Mouse (Mus musculus) CH12.LX (cell line): Measurements from ENCODE around the gene Smim24. TPM values are rescaled to one million over a fixed set of nuclear protein-coding genes. Genes with fewer than 3 reads are reported as not detected.

Source experiments
- DNase-seq: peaks from one replicate; pipeline ENCODE4 v3.0.0-alpha.2; 2013; ENCODE audit errors: extremely low read depth
- H3K27ac ChIP-seq: 2 replicates; pipeline ENCODE4 v1.5.1; 2012; ENCODE audit warnings: low read depth, mild to moderate bottlenecking, control low read depth, moderate library complexity; ENCODE audit not compliant: insufficient read depth
- H3K27me3 ChIP-seq: replicated peaks from 2 replicates; pipeline ENCODE3; 2012; ENCODE audit warnings: inconsistent platforms
- H3K36me3 ChIP-seq, 2 experiments: replicated peaks in 1 of 2; 2 replicates each; pipeline versions ENCODE3 to v1.6.1; 2012; ENCODE audit warnings: inconsistent platforms in 1 of 2, low read length in 1 of 2, mild to moderate bottlenecking in 1 of 2, mixed read lengths in 1 of 2, moderate library complexity in 1 of 2; ENCODE audit not compliant: control insufficient read depth in 1 of 2, insufficient read depth in 1 of 2
- H3K4me1 ChIP-seq, 2 experiments: 2 replicates each; pipeline ENCODE4 v1.6.1; 2012; ENCODE audit warnings: inconsistent platforms in 1 of 2, moderate library complexity in 1 of 2; ENCODE audit not compliant: insufficient read depth in 2 of 2, control insufficient read depth in 1 of 2
- H3K4me2 ChIP-seq: 2 replicates; pipeline ENCODE4 v1.6.1; 2012; ENCODE audit warnings: low read depth, mild to moderate bottlenecking, control low read depth; ENCODE audit not compliant: poor library complexity, insufficient read depth, severe bottlenecking
- H3K4me3 ChIP-seq, 3 experiments: fragments of 150-350 bp in 1 of 3; sonication (generic) in 1 of 3; replicated peaks in 1 of 3; 2 replicates each; pipeline versions ENCODE3 to v1.5.1; 2011 to 2012; ENCODE audit warnings: low read depth in 2 of 3, low read length in 2 of 3, mild to moderate bottlenecking in 2 of 3, moderate library complexity in 2 of 3, control low read depth in 1 of 3, improper control_type of control experiment in 1 of 3, inconsistent platforms in 1 of 3, mixed read lengths in 1 of 3; ENCODE audit not compliant: poor library complexity in 1 of 3
- H3K79me2 ChIP-seq: replicated peaks from 2 replicates; pipeline ENCODE4 v1.6.1; 2012; ENCODE audit warnings: mild to moderate bottlenecking, moderate library complexity; ENCODE audit not compliant: control insufficient read depth, poor library complexity, insufficient read depth, severe bottlenecking; ENCODE audit errors: extremely low read depth
- H3K9ac ChIP-seq: 2 replicates; pipeline ENCODE4 v1.6.1; 2012; ENCODE audit warnings: low read depth, mild to moderate bottlenecking, control low read depth, moderate library complexity; ENCODE audit not compliant: insufficient read depth
- H3K9me3 ChIP-seq: replicated peaks from 2 replicates; pipeline ENCODE3; 2012; ENCODE audit warnings: low read length, inconsistent platforms, mixed read lengths
- BHLHE40 ChIP-seq: IDR thresholded peaks from 2 replicates; pipeline ENCODE4 v1.6.1; 2011; ENCODE audit warnings: mild to moderate bottlenecking, low read depth, low read length, improper control_type of control experiment
- CHD1 ChIP-seq: IDR thresholded peaks from 2 replicates; pipeline ENCODE4 v1.6.1; 2012; ENCODE audit warnings: low read depth, low read length, improper control_type of control experiment, inconsistent platforms
- CTCF ChIP-seq, 2 experiments: IDR thresholded peaks in 1 of 2; conservative IDR thresholded peaks in 1 of 2; 2 replicates each; pipeline ENCODE4 v1.5.1; 2011 to 2012; ENCODE audit warnings: low read depth in 2 of 2, low read length in 2 of 2, improper control_type of control experiment in 1 of 2, inconsistent platforms in 1 of 2, mild to moderate bottlenecking in 1 of 2, moderate library complexity in 1 of 2
- ETS1 ChIP-seq: conservative IDR thresholded peaks from 2 replicates; pipeline ENCODE4 v1.6.1; 2012; ENCODE audit warnings: low read depth, mild to moderate bottlenecking, inconsistent platforms, low read length, improper control_type of control experiment, moderate library complexity
- HCFC1 ChIP-seq: IDR thresholded peaks from 2 replicates; pipeline ENCODE4 v1.6.1; 2012; ENCODE audit warnings: low read depth, mild to moderate bottlenecking, inconsistent platforms, low read length, improper control_type of control experiment
- JUND ChIP-seq: conservative IDR thresholded peaks from 2 replicates; pipeline ENCODE4 v1.6.1; 2011; ENCODE audit warnings: low read depth, low read length, improper control_type of control experiment
- KAT2A ChIP-seq: IDR thresholded peaks from 2 replicates; pipeline ENCODE4 v1.6.1; 2012; ENCODE audit warnings: low read length, improper control_type of control experiment, inconsistent platforms; ENCODE audit not compliant: insufficient replicate concordance
- MEF2A ChIP-seq: IDR thresholded peaks from 2 replicates; pipeline ENCODE4 v1.6.1; 2014; ENCODE audit warnings: low read depth, mild to moderate bottlenecking, inconsistent platforms, low read length, improper control_type of control experiment, borderline replicate concordance
- MXI1 ChIP-seq: IDR thresholded peaks from 2 replicates; pipeline ENCODE4 v1.6.1; 2011; ENCODE audit warnings: mild to moderate bottlenecking, low read depth, low read length, improper control_type of control experiment
- PAX5 ChIP-seq: IDR thresholded peaks from 2 replicates; pipeline ENCODE4 v1.6.1; 2012; ENCODE audit warnings: low read length, inconsistent platforms, mixed read lengths
- POLR2A ChIP-seq: IDR thresholded peaks from 2 replicates; pipeline ENCODE4 v1.6.1; 2011; ENCODE audit warnings: low read depth, mild to moderate bottlenecking, improper control_type of control experiment, low read length
- POLR2AphosphoS2 ChIP-seq: IDR thresholded peaks from 2 replicates; pipeline ENCODE4 v1.6.1; 2011; ENCODE audit warnings: low read depth, low read length, improper control_type of control experiment
- RCOR1 ChIP-seq: conservative IDR thresholded peaks from 2 replicates; pipeline ENCODE4 v1.6.1; 2012; ENCODE audit warnings: low read depth, mild to moderate bottlenecking, inconsistent platforms, low read length, improper control_type of control experiment
- ZC3H11A ChIP-seq: IDR thresholded peaks from 2 replicates; pipeline ENCODE4 v1.6.1; 2012; ENCODE audit warnings: low read depth, mild to moderate bottlenecking, inconsistent platforms, low read length, improper control_type of control experiment
- ZKSCAN1 ChIP-seq: IDR thresholded peaks from 2 replicates; pipeline ENCODE4 v1.6.1; 2012; ENCODE audit warnings: low read depth, inconsistent platforms, low read length, improper control_type of control experiment, borderline replicate concordance
- ZNF384 ChIP-seq: IDR thresholded peaks from 2 replicates; pipeline ENCODE4 v1.6.1; 2012; ENCODE audit warnings: low read depth, low read length, improper control_type of control experiment, inconsistent platforms
- dilution Hi-C: fragments of 300-500 bp; cut with MboI; formaldehyde crosslinking; loops from 2 replicates; pipeline ENCODE4 v1.14.3; 2020; ENCODE audit warnings: low sequenced_read_pairs; ENCODE audit not compliant: extremely low pct_unique_long_range_greater_than_20kb, extremely low pct_ligation_motif_present
- in situ Hi-C: fragments of 300-500 bp; cut with MboI; formaldehyde crosslinking; loops from 3 replicates; pipeline ENCODE4 v1.14.3; 2019; ENCODE audit warnings: low sequenced_read_pairs, low pct_ligation_motif_present, low pct_unique_long_range_greater_than_20kb, mixed read lengths
- polyA plus RNA-seq: library from polyadenylated mRNA; unstranded; fragments of >175 nt; gene quantifications from 2 replicates; pipeline ENCODE4 v1.2.1, GENCODE M21; 2012; ENCODE audit warnings: low read depth; ENCODE audit not compliant: insufficient read length
- total RNA-seq, 2 experiments: library from RNA; depleted of rRNA; stranded (reverse); fragments of 300-350 nt in 1 of 2; fragments of >200 nt in 1 of 2; gene quantifications; 2 replicates each; pipeline ENCODE4 v1.2.3; 2012 to 2014

Gene Smim24
- total and polyA plus RNA-seq, 3 experiments: 0.13 to 0.64 TPM; not detected in 1

DNA sequence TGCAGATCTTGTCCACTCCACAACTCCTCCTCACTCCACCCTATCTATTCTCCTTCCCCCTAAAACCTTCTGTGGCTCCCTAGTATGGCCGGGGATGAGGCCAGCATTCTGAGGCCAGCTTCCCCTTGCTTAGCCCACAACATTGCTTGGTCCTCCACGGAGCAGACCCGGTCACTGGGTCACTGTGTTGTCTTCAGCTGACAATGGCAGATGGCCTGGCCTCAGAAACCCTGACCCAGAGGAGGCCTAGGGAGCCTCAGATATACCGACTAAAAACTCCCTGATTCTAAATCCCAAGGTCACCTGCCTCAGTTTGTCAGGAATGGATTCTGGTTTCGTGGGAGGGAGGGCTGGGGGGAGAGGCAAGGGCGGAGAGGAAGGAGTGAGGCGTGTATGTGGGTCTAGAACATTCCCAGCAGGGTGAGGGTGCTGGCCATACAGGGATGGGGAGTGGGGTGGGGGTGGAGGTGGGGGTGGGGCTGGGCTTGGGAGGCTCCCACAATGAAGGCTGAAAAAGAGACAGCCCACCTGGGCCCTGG is 9.4 kb downstream of the Smim24 start:
- Histone ChIP-seq H3K79me2 (no peaks in the 10 kb centered on the region), H3K4me3 (no peak overlapping the region), H3K27me3 (no peaks in the 10 kb centered on the region), H3K36me3 (peaks cover 68 to 75% of the 10 kb centered on the region in 2 experiments), H3K9ac (no peak overlapping the region), H3K27ac (no peak overlapping the region), H3K4me1 (peaks cover 10 to 25% of the 10 kb centered on the region in 2 experiments), H3K9me3 (no peaks in the 10 kb centered on the region), H3K4me2 (no peak overlapping the region)
- TF ChIP-seq MXI1 (no peak), MEF2A (no peak), ZKSCAN1 (no peak), RCOR1 (no peak), ZNF384 (no peak), PAX5 (no peak)
- in situ Hi-C loops (no loop called here), dilution Hi-C loops (no loop called here)
- DNase-seq: no peak

DNA sequence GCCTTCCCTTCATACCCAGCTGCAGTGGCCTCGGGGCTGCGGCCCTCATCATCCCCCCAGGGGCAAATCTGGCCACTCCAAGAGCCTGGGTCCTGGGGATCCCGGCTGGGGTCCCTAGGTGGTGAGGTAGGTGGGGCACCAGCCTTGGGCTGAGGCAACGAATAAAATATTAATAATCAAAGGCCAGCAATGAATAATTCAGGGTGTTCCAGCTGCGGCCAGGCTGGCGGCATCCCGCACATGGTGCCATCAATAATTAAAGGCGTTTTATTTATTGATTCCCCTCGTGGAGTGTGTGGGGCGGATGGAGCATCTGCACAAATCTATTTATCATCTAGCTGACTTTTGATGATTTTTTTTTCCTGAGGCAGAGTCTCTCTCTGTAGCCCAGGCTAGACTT is 10.7 kb downstream of the Smim24 start:
- H3K4me2 ChIP-seq: no peak overlapping the region
- H3K27ac ChIP-seq: no peak overlapping the region
- no peak for TF ChIP-seq BHLHE40
- no peak for TF ChIP-seq ETS1
- TF ChIP-seq JUND: no peak
- TF ChIP-seq CTCF (conservative IDR thresholded peaks at IDR 0.05 in 1 of 2, IDR thresholded peaks at IDR 0.05 in 1 of 2; ENCODE audit: low read depth in 2 of 2, low read length in 2 of 2): no peak
- no peak for TF ChIP-seq POLR2AphosphoS2
- no peak for TF ChIP-seq POLR2A
- no peak for TF ChIP-seq MEF2A
- TF ChIP-seq ZNF384: no peak
- no peak for TF ChIP-seq CHD1
- no peak for TF ChIP-seq KAT2A
- no peak for TF ChIP-seq ZC3H11A
- TF ChIP-seq HCFC1: no peak
- DNase-seq: no peak
- H3K36me3 ChIP-seq: peaks cover 76 to 79% of the 10 kb centered on the region in 2 experiments
- H3K9me3 ChIP-seq: no peaks in the 10 kb centered on the region
- in situ Hi-C loops: no loop called here
- no peaks in the 10 kb centered on the region for H3K27me3 ChIP-seq
- no peak overlapping the region for H3K9ac ChIP-seq
- H3K79me2 ChIP-seq: no peaks in the 10 kb centered on the region
- H3K4me3 ChIP-seq: no peak overlapping the region
- H3K4me1 ChIP-seq: peaks cover 16 to 37% of the 10 kb centered on the region in 2 experiments
- dilution Hi-C loops: no loop called here
